Mouse (Mus musculus) cerebral cortex, adult 2 months (tissue): ENCODE measurements around the gene Ager.

Experiments used
- WGBS: fragments of 180-500 bp; shearing (Covaris S2); methylation state at CpG from one replicate; pipeline ENCODE4 v1.1.7; 2018; 5-methylcytosine and 5-hydroxymethylcytosine counted together

Ager gene

GRCm38 (mm10) chr17:34630761-34631301 is 33.2 kb downstream of the Ager start:
- 4% methylated on average over 48 of the region's 48 CpGs for WGBS

- WGBS: 24% methylated on average over 12 of the region's 12 CpGs
These were observed 34.0 kb downstream of the Ager start for GRCm38 (mm10) chr17:34631647-34632046.

GRCm38 (mm10) chr17:34632261-34632691 is 34.6 kb downstream of the Ager start:
- 4% methylated on average over 26 of the region's 26 CpGs for WGBS

- WGBS: 55% methylated on average over 2 of the region's 2 CpGs
These were observed 38.0 kb downstream of the Ager start for GRCm38 (mm10) chr17:34635671-34636070.

- WGBS: 60% methylated on average over 3 of the region's 3 CpGs
These were observed 39.8 kb downstream of the Ager start for GRCm38 (mm10) chr17:34637459-34637858.

GRCm38 (mm10) chr17:34639461-34640255 is 42.0 kb downstream of the Ager start:
- WGBS: 78% methylated on average over 7 of the region's 7 CpGs

GRCm38 (mm10) chr17:34640778-34641601 is 43.3 kb downstream of the Ager start:
- WGBS: 15% methylated on average over 11 of the region's 11 CpGs

GRCm38 (mm10) chr17:34641945-34642344 is 44.3 kb downstream of the Ager start:
- WGBS: 80% methylated on average over 3 of the region's 3 CpGs

GRCm38 (mm10) chr17:34643379-34643778 is 45.7 kb downstream of the Ager start:
- WGBS: 86% methylated on average over 4 of the region's 4 CpGs

GRCm38 (mm10) chr17:34643944-34644343 is 46.3 kb downstream of the Ager start:
- 61% methylated on average over 10 of the region's 10 CpGs for WGBS

GRCm38 (mm10) chr17:34644608-34645007 is 46.9 kb downstream of the Ager start, which contains the start of gene Fkbpl:
Gene Fkbpl (plus strand): TSS chr17:34644764.
- WGBS: under 1% methylated on average over 16 of the region's 16 CpGs

- 45% methylated on average over 10 of the region's 10 CpGs for WGBS
These were observed 47.7 kb downstream of the Ager start for GRCm38 (mm10) chr17:34645256-34645829.

GRCm38 (mm10) chr17:34645831-34646511 is 48.3 kb downstream of the Ager start:
- 66% methylated on average over 30 of the region's 30 CpGs for WGBS

GRCm38 (mm10) chr17:34646906-34647787 is 49.5 kb downstream of the Ager start, which contains the start of gene Atf6b:
Gene Atf6b (plus strand): TSS chr17:34647146.
- WGBS: 1% methylated on average over 66 of the region's 66 CpGs

- WGBS: 81% methylated on average over 16 of the region's 16 CpGs
These were observed 50.7 kb downstream of the Ager start for GRCm38 (mm10) chr17:34648141-34648890.

GRCm38 (mm10) chr17:34649106-34649864 is 51.6 kb downstream of the Ager start:
- WGBS: 83% methylated on average over 18 of the region's 18 CpGs
